Mouse (Mus musculus) liver, embryonic 12.5 days (tissue): Measurements from ENCODE around the gene Rhbdd3. TPM values are rescaled to one million over a fixed set of nuclear protein-coding genes. Genes with fewer than 3 reads are reported as not detected.

Experiments used
- ATAC-seq: fragments of 200-750 bp; cut with Nextera tagmentation; 2 replicates; pipeline ENCODE4 v1.8.0; 2017; ENCODE audit warnings: moderate number of reproducible peaks, mild to moderate bottlenecking, moderate library complexity
- H3K27ac ChIP-seq: fragments of 300-500 bp; sonication (generic); 2 replicates; pipeline ENCODE4 v1.5.1; 2016; ENCODE audit warnings: mild to moderate bottlenecking
- H3K27me3 ChIP-seq: fragments of 300-500 bp; sonication (generic); replicated peaks from 2 replicates; pipeline ENCODE4 v1.6.1; 2016; ENCODE audit warnings: mild to moderate bottlenecking, moderate library complexity
- H3K36me3 ChIP-seq: fragments of 300-500 bp; sonication (generic); 2 replicates; pipeline ENCODE4 v1.6.1; 2016; ENCODE audit warnings: mild to moderate bottlenecking, moderate library complexity
- H3K4me1 ChIP-seq: fragments of 300-500 bp; sonication (generic); 2 replicates; pipeline ENCODE4 v1.6.1; 2016
- H3K4me2 ChIP-seq: fragments of 300-500 bp; sonication (generic); 2 replicates; pipeline ENCODE4 v1.6.1; 2016; ENCODE audit warnings: mild to moderate bottlenecking, moderate library complexity
- H3K4me3 ChIP-seq: fragments of 300-500 bp; sonication (generic); 2 replicates; pipeline ENCODE4 v1.5.1; 2016; ENCODE audit warnings: mild to moderate bottlenecking, moderate library complexity
- H3K9ac ChIP-seq: fragments of 300-500 bp; sonication (generic); 2 replicates; pipeline ENCODE4 v1.6.1; 2016; ENCODE audit warnings: mild to moderate bottlenecking, moderate library complexity
- H3K9me3 ChIP-seq: fragments of 300-500 bp; sonication (generic); replicated peaks from 2 replicates; pipeline ENCODE4 v1.6.1; 2016; ENCODE audit warnings: mild to moderate bottlenecking, moderate library complexity
- WGBS: fragments of 180-500 bp; shearing (Covaris S2); methylation state at CpG from one replicate; pipeline ENCODE4 v1.1.7; 2016; ENCODE audit not compliant: insufficient replicate concordance; 5-methylcytosine and 5-hydroxymethylcytosine counted together
- polyA plus RNA-seq: library from polyadenylated mRNA; unstranded; fragments of >200 nt; fragmentation: Nextera tagmentation; extraction: Ambion mirVana; gene quantifications from 2 replicates; pipeline ENCODE4 v1.2.1, GENCODE M21; 2016

Gene Rhbdd3
- polyA plus RNA-seq, result 19.0 and 22.9 TPM in 2 replicates

GRCm38 (mm10) chr11:5098736-5099542 is at the start of gene Rhbdd3, which contains the start of gene Ewsr1:
TSS of gene Rhbdd3 (plus strand) at chr11:5098926.
TSS of gene Ewsr1 (minus strand) at chr11:5099266.
- ATAC-seq, result peak; percentile 85
- peak within 1 kb of the TSS; percentile 91 for H3K27ac ChIP-seq
- H3K9ac ChIP-seq, result peak within 1 kb of the TSS; percentile 100
- no peaks in the 10 kb centered on the region for H3K9me3 ChIP-seq
- under 1% methylated on average over 89 of the region's 92 CpGs for WGBS
- peak within 1 kb of the TSS; percentile 100 for H3K4me3 ChIP-seq
- H3K27me3 ChIP-seq, result no peaks in the 10 kb centered on the region
- H3K36me3 ChIP-seq, result peaks cover 39% of the 10 kb centered on the region
- peak within 1 kb of the TSS; percentile 81 for H3K4me2 ChIP-seq
- peaks cover 64% of the 10 kb centered on the region for H3K4me1 ChIP-seq

GRCm38 (mm10) chr11:5051629-5052028 is 47.1 kb upstream of the Rhbdd3 start:
- H3K36me3 ChIP-seq, result no peaks in the 10 kb centered on the region
- H3K27ac ChIP-seq, result no peak overlapping the region
- no peak overlapping the region for H3K4me2 ChIP-seq
- no peak for ATAC-seq
- no peak overlapping the region for H3K9ac ChIP-seq
- H3K4me3 ChIP-seq, result no peak overlapping the region
- H3K27me3 ChIP-seq, result peaks cover 39% of the 10 kb centered on the region
- 83% methylated on average over 10 of the region's 10 CpGs for WGBS
- peaks cover 8% of the 10 kb centered on the region for H3K4me1 ChIP-seq
- H3K9me3 ChIP-seq, result no peaks in the 10 kb centered on the region

- Histone ChIP-seq H3K4me1 (peaks cover 8% of the 10 kb centered on the region), H3K4me2 (no peak overlapping the region), H3K9ac (no peak overlapping the region), H3K27me3 (peaks cover 44% of the 10 kb centered on the region), H3K36me3 (no peaks in the 10 kb centered on the region), H3K4me3 (no peak overlapping the region), H3K9me3 (no peaks in the 10 kb centered on the region), H3K27ac (no peak overlapping the region)
- WGBS, result 64% methylated on average over 10 of the region's 10 CpGs
- no peak for ATAC-seq
These were observed 46.4 kb upstream of the Rhbdd3 start for GRCm38 (mm10) chr11:5052200-5052854.

DNA sequence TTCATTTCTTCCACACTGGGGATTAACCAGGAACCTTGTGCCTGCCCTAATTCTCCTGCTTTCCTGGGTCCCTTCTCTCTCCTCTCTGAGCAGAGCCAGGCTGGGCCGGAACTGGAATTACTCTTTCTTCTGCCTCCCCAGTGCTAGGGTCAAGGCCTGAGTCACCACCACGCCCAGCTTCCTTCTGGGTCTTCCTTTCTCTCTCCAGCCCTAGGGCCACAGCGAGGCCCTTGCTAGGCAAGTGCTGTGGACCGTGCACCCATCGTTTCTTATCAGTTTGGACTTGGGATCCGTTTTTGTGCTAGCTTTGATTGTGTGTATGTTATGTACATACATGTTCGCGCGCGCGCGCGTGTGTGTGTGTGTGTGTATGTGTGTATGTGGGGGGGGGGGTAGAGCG is 44.6 kb upstream of the Rhbdd3 start:
- no peak overlapping the region for H3K9ac ChIP-seq
- ATAC-seq, result no peak
- H3K36me3 ChIP-seq, result no peaks in the 10 kb centered on the region
- no peak overlapping the region for H3K4me2 ChIP-seq
- H3K27me3 ChIP-seq, result peaks cover 63% of the 10 kb centered on the region
- no peak overlapping the region for H3K27ac ChIP-seq
- peaks cover 9% of the 10 kb centered on the region for H3K4me1 ChIP-seq
- WGBS, result 73% methylated on average over 14 of the region's 14 CpGs
- H3K4me3 ChIP-seq, result no peak overlapping the region
- H3K9me3 ChIP-seq, result no peaks in the 10 kb centered on the region

DNA sequence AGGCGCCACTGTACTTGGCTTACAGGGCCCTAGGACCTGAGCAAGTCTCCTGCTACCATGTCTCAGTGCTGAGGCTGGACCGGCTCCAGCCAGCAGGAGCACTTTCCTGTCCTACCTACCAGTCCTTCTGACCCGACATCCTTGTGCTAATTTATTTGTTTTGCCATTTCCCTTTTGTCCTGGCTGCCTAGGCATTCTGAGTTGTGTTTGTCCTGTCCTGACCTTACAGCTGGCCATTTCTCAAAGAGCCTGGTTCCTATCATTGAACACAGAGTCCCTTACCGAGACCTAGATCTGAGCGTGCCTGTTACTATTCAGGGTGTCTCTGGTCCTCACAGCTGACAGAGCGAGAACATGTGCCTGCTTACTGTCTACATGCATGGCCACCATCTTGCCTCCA is 43.9 kb upstream of the Rhbdd3 start:
- Histone ChIP-seq H3K36me3 (no peaks in the 10 kb centered on the region), H3K4me3 (no peak overlapping the region), H3K9ac (no peak overlapping the region), H3K27me3 (peaks cover 66% of the 10 kb centered on the region), H3K4me1 (peaks cover 9% of the 10 kb centered on the region), H3K27ac (no peak overlapping the region), H3K4me2 (no peak overlapping the region), H3K9me3 (no peaks in the 10 kb centered on the region)
- 67% methylated on average over 6 of the region's 6 CpGs for WGBS
- ATAC-seq, result no peak

DNA sequence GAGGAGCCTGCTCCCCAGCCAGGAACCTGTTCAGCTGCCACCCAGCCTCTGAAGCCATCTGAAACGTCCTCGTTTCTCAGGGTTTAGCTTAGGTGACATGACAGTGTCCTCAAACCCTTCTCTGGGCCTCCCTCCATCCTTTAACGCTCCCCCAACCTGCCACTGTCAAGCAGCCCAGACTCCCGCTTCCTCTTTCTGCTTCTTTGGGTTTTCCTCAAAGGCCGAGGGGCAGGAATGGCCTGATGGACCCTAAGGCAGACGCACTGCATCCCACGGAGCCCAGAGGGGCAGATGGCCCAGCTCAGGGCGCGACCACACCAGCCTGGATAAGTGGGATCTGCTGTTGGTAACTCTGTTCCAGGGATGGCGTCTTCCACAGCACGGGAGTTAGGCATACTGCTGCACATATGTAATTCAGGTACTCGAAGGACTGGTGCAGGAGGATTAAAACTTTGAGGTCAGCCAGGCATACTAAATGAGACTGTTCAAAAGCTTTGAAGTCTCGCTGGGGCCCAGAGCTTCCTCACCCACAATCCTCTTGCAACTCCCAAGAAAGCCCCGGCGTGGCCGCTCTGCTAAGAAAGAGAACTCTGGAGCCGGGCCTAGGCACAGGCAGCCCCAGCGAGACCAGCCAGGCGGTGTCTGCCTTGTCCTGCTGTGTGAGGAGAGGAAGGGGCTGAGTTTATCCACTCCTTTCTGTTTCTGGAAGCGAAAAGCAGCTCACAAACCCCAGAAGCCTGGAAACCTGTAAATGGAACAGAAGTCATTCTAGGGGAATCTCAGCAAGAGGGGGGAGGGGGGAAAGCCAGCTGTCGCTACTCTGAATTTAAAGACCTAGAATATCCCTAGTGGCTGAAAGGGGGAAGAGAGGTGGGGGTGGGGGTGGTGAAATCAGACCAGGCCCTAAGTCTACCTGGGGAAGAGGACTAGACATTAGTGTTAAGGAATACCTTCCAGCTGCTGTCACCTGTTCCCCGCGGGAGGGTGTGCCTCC is 42.5 kb upstream of the Rhbdd3 start:
- no peak overlapping the region for H3K4me3 ChIP-seq
- no peak overlapping the region for H3K27ac ChIP-seq
- no peak for ATAC-seq
- no peak overlapping the region for H3K4me2 ChIP-seq
- H3K4me1 ChIP-seq, result peaks cover 13% of the 10 kb centered on the region
- WGBS, result 46% methylated on average over 23 of the region's 23 CpGs
- no peak overlapping the region for H3K9ac ChIP-seq
- peaks cover 67% of the 10 kb centered on the region for H3K27me3 ChIP-seq
- H3K36me3 ChIP-seq, result peaks cover 7% of the 10 kb centered on the region; the same call in 1 of the 2 replicates
- no peaks in the 10 kb centered on the region for H3K9me3 ChIP-seq

DNA sequence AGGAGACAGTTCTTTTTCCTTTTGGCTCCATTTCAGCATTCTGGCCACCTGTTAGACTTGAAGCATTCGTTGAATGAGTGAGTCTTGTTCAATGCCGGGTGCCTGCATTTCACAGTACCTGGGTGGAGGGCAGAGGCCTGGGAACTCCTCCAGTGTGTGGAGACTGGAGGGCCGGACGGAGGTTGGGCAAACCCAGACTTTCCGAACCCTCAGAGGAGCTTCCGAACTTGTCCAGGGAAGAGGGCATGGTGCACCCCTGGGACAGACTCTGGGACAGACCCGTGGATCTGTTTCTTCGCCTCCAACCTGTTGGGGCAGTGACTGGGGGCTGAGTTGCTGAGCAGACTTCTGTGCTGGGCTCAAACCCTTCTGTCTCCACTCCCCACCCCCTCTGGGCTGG is 41.7 kb upstream of the Rhbdd3 start:
- H3K4me3 ChIP-seq, result no peak overlapping the region
- H3K27me3 ChIP-seq, result peaks cover 73% of the 10 kb centered on the region
- H3K4me2 ChIP-seq, result no peak overlapping the region
- H3K36me3 ChIP-seq, result peaks cover 7% of the 10 kb centered on the region; the same call in 1 of the 2 replicates
- H3K9ac ChIP-seq, result no peak overlapping the region
- no peak overlapping the region for H3K27ac ChIP-seq
- ATAC-seq, result no peak
- peaks cover 21% of the 10 kb centered on the region for H3K4me1 ChIP-seq
- H3K9me3 ChIP-seq, result no peaks in the 10 kb centered on the region
- WGBS, result 61% methylated on average over 8 of the region's 8 CpGs

DNA sequence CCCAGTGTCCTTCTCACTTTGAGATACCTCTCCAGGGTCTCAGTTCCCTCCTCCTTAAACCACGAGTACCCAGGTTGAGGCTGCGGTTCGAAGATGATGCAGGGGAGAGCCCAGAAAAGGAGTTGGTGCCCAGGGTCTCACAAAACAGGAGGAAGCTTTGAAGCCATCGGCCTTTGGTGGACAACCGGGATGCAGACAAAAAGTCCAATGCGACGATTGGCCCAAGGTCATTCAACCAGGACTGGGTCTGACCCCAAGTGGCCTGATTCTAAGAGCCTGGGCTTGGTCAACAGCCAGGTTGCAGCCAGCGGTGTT is 41.2 kb upstream of the Rhbdd3 start:
- Histone ChIP-seq H3K27me3 (peaks cover 77% of the 10 kb centered on the region), H3K27ac (no peak overlapping the region), H3K4me1 (peaks cover 26% of the 10 kb centered on the region), H3K36me3 (peaks cover 10% of the 10 kb centered on the region; the same call in 1 of the 2 replicates), H3K9ac (no peak overlapping the region), H3K9me3 (no peaks in the 10 kb centered on the region), H3K4me2 (peak overlapping the region; percentile 70), H3K4me3 (peak overlapping the region; percentile 47)
- 18% methylated on average over 8 of the region's 8 CpGs for WGBS
- no peak for ATAC-seq

- peak within 1 kb of the TSS; percentile 47 for H3K4me3 ChIP-seq
- peaks cover 31% of the 10 kb centered on the region for H3K4me1 ChIP-seq
- no peak within 1 kb of the TSS for H3K27ac ChIP-seq
- 2% methylated on average over 77 of the region's 77 CpGs for WGBS
- no peak for ATAC-seq
- H3K27me3 ChIP-seq, result peaks cover 83% of the 10 kb centered on the region
- H3K4me2 ChIP-seq, result peak within 1 kb of the TSS; percentile 70
- H3K9me3 ChIP-seq, result no peaks in the 10 kb centered on the region
- peaks cover 10% of the 10 kb centered on the region; the same call in 1 of the 2 replicates for H3K36me3 ChIP-seq
- H3K9ac ChIP-seq, result 0 out of 2 replicates have a peak within 1 kb of the TSS, but pooled peaks have one; percentile 25
These were observed 40.7 kb upstream of the Rhbdd3 start, which contains the start of gene Rasl10a for GRCm38 (mm10) chr11:5057856-5058641. TSS of gene Rasl10a (plus strand) at chr11:5058128.

DNA sequence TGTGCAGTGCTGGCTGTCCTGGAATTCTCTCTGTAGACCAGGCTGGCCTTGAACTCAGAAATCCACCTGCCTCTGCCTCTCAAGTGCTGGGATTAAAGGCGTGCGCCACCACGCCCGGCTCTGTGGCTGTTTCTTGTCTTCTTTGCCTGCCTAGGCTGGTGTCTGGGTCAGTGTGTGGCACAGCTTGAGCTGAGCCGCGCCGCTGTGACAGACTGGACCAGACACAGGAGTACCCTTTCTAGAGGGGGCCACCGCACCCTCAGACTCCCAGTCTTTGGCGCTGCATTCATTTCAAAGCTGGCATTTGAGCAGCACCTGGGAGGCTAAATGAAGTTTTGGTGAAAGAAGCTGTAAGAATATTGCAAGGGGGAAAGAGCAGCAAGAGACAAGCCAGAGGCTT is 39.9 kb upstream of the Rhbdd3 start:
- no peak for ATAC-seq
- WGBS, result 31% methylated on average over 9 of the region's 9 CpGs

GRCm38 (mm10) chr11:5059230-5059629 is 39.5 kb upstream of the Rhbdd3 start:
- H3K9ac ChIP-seq, result no peak overlapping the region
- H3K9me3 ChIP-seq, result no peaks in the 10 kb centered on the region
- H3K36me3 ChIP-seq, result peaks cover 10% of the 10 kb centered on the region; the same call in 1 of the 2 replicates
- peaks cover 95% of the 10 kb centered on the region for H3K27me3 ChIP-seq
- 31% methylated on average over 14 of the region's 14 CpGs for WGBS
- no peak for ATAC-seq
- H3K4me1 ChIP-seq, result peaks cover 38% of the 10 kb centered on the region
- no peak overlapping the region for H3K4me3 ChIP-seq
- no peak overlapping the region for H3K4me2 ChIP-seq
- no peak overlapping the region for H3K27ac ChIP-seq

More for the DNA sequence above, 39.9 kb upstream of the Rhbdd3 start:
- Histone ChIP-seq H3K27ac (no peak overlapping the region), H3K9me3 (no peaks in the 10 kb centered on the region), H3K27me3 (peaks cover 90% of the 10 kb centered on the region), H3K9ac (no peak overlapping the region), H3K4me1 (peaks cover 34% of the 10 kb centered on the region), H3K4me2 (peak overlapping the region; percentile 70; the same call in 1 of the 2 replicates), H3K4me3 (no peak overlapping the region), H3K36me3 (peaks cover 10% of the 10 kb centered on the region; the same call in 1 of the 2 replicates)
